Mouse (Mus musculus): ENCODE data around the gene Olfr368.

- TF ChIP-seq POLR2A (IDR thresholded peaks at IDR 0.05; ENCODE audit: borderline replicate concordance, control insufficient read depth, low read depth, low read length) (no peak), CTCF (IDR thresholded peaks at IDR 0.05; ENCODE audit: control insufficient read depth, insufficient read depth, low read length) (no peak)
Measured at GRCm38 (mm10) chr2:37351671-37352070, 25.4 kb downstream of the Olfr368 start.
